In genomic region chr5:50042274-50042943, GRCm38 (mm10) we compare ENCODE assay signal across 16 mouse cellular contexts. TPM values are rescaled to one million over a fixed set of nuclear protein-coding genes. Genes with fewer than 3 reads are reported as not detected.
DNase-seq lines count a peak whose midpoint lies in the region; ATAC-seq lines count a peak whose summit lies in the region.
"Had no signal": no experiment of that assay in that cellular context is flagged by ENCODE, and none has a peak within 500 bp of the region (broad histone marks: within the 10 kb centered on the region; RNA-seq: fewer than 3 reads in every experiment).

No protein-coding gene starts in this region.

- H3K4me2 ChIP-seq in embryonic facial prominence, embryonic 12.5 days (replicated peaks): no peak overlapping the region
- no peak overlapping the region for H3K4me2 ChIP-seq in neural tube, embryonic 12.5 days (replicated peaks)
- no peak overlapping the region for H3K4me2 ChIP-seq in limb, embryonic 15.5 days
- no peak overlapping the region for H3K4me2 ChIP-seq in neural tube, embryonic 15.5 days
- no peak overlapping the region for H3K4me2 ChIP-seq in liver, embryonic 12.5 days
- H3K4me2 ChIP-seq: limb, embryonic 12.5 days had no signal

- 54% methylated on average over 7 of the region's 7 CpGs for WGBS in embryonic facial prominence, embryonic 12.5 days
- WGBS in embryonic facial prominence, embryonic 10.5 days: 69% methylated on average over 7 of the region's 7 CpGs
- WGBS in neural tube, embryonic 12.5 days: 40% methylated on average over 7 of the region's 7 CpGs
- WGBS in limb, embryonic 15.5 days: 17% methylated on average over 7 of the region's 7 CpGs
- WGBS in neural tube, embryonic 15.5 days: 30% methylated on average over 7 of the region's 7 CpGs
- WGBS in liver, embryonic 12.5 days (ENCODE audit: insufficient replicate concordance): 52% methylated on average over 7 of the region's 7 CpGs

- no peaks in the 10 kb centered on the region for H3K27me3 ChIP-seq in embryonic facial prominence, embryonic 12.5 days
- H3K27me3 ChIP-seq in embryonic facial prominence, embryonic 10.5 days (replicated peaks; ENCODE audit: low read depth, poor library complexity, severe bottlenecking): no peaks in the 10 kb centered on the region
- H3K27me3 ChIP-seq in neural tube, embryonic 12.5 days (replicated peaks): no peaks in the 10 kb centered on the region
- H3K27me3 ChIP-seq in limb, embryonic 15.5 days: no peaks in the 10 kb centered on the region
- H3K27me3 ChIP-seq in neural tube, embryonic 15.5 days (replicated peaks): no peaks in the 10 kb centered on the region
- no peaks in the 10 kb centered on the region for H3K27me3 ChIP-seq in liver, embryonic 12.5 days (replicated peaks)
- H3K27me3 ChIP-seq: limb, embryonic 12.5 days had no signal

- DNase-seq in embryonic facial prominence, embryonic 10.5 days (ENCODE audit: low spot score): no peak
- no peak for DNase-seq in neural tube, embryonic 10.5 days (ENCODE audit: extremely low spot score, low spot score)
- DNase-seq in lung, postnatal 25 days (ENCODE audit: low spot score): no peak
- DNase-seq: adrenal gland, postnatal 25 days; cerebellum, adult 9-11 months; gastrocnemius, postnatal 14 days; kidney, adult 9 months; lung, adult 18-20 months; right cerebral cortex, postnatal 25 days; thymus, postnatal 36 days had no signal

- H3K4me3 ChIP-seq in embryonic facial prominence, embryonic 12.5 days: no peak overlapping the region
- H3K4me3 ChIP-seq in embryonic facial prominence, embryonic 10.5 days: no peak overlapping the region
- H3K4me3 ChIP-seq in neural tube, embryonic 12.5 days: no peak overlapping the region
- H3K4me3 ChIP-seq in limb, embryonic 15.5 days: no peak overlapping the region
- H3K4me3 ChIP-seq in neural tube, embryonic 15.5 days (replicated peaks): no peak overlapping the region
- no peak overlapping the region for H3K4me3 ChIP-seq in liver, embryonic 12.5 days
- H3K4me3 ChIP-seq: limb, embryonic 12.5 days had no signal

- H3K27ac ChIP-seq in embryonic facial prominence, embryonic 12.5 days: 0 out of 2 replicates have a peak overlapping the region, but pooled peaks have one; percentile 20
- no peak overlapping the region for H3K27ac ChIP-seq in embryonic facial prominence, embryonic 10.5 days (replicated peaks)
- H3K27ac ChIP-seq in neural tube, embryonic 12.5 days: no peak overlapping the region
- H3K27ac ChIP-seq in limb, embryonic 15.5 days: 0 out of 2 replicates have a peak overlapping the region, but pooled peaks have one; percentile 30
- H3K27ac ChIP-seq in neural tube, embryonic 15.5 days (replicated peaks): peak overlapping the region; percentile 37
- H3K27ac ChIP-seq in liver, embryonic 12.5 days: no peak overlapping the region
- H3K27ac ChIP-seq: limb, embryonic 12.5 days had no signal

- no peaks in the 10 kb centered on the region for H3K36me3 ChIP-seq in embryonic facial prominence, embryonic 12.5 days
- H3K36me3 ChIP-seq in embryonic facial prominence, embryonic 10.5 days (replicated peaks): peaks cover 4% of the 10 kb centered on the region; the same call in 1 of the 2 replicates
- no peaks in the 10 kb centered on the region for H3K36me3 ChIP-seq in neural tube, embryonic 12.5 days
- no peaks in the 10 kb centered on the region for H3K36me3 ChIP-seq in limb, embryonic 15.5 days
- no peaks in the 10 kb centered on the region for H3K36me3 ChIP-seq in neural tube, embryonic 15.5 days
- H3K36me3 ChIP-seq in liver, embryonic 12.5 days: no peaks in the 10 kb centered on the region

- H3K4me1 ChIP-seq in embryonic facial prominence, embryonic 12.5 days: peaks cover 25% of the 10 kb centered on the region
- H3K4me1 ChIP-seq in embryonic facial prominence, embryonic 10.5 days: peaks cover 12% of the 10 kb centered on the region
- peaks cover 9% of the 10 kb centered on the region; the same call in 1 of the 2 replicates for H3K4me1 ChIP-seq in neural tube, embryonic 12.5 days
- peaks cover 35% of the 10 kb centered on the region for H3K4me1 ChIP-seq in limb, embryonic 15.5 days
- H3K4me1 ChIP-seq in neural tube, embryonic 15.5 days: peaks cover 22% of the 10 kb centered on the region
- H3K4me1 ChIP-seq in liver, embryonic 12.5 days: peaks cover 13% of the 10 kb centered on the region; the same call in 1 of the 2 replicates

- H3K9ac ChIP-seq in embryonic facial prominence, embryonic 12.5 days: no peak overlapping the region
- no peak overlapping the region for H3K9ac ChIP-seq in neural tube, embryonic 12.5 days
- H3K9ac ChIP-seq in limb, embryonic 15.5 days: no peak overlapping the region
- no peak overlapping the region for H3K9ac ChIP-seq in neural tube, embryonic 15.5 days (replicated peaks)
- H3K9ac ChIP-seq in liver, embryonic 12.5 days: no peak overlapping the region
- H3K9ac ChIP-seq: limb, embryonic 12.5 days had no signal

- 0 out of 2 replicates have a peak, but pooled peaks have one; percentile 64 for ATAC-seq in embryonic facial prominence, embryonic 12.5 days (ENCODE audit: insufficient number of reproducible peaks, insufficient read depth, low FRiP score, low TSS enrichment)
- 0 out of 2 replicates have a peak, but pooled peaks have one; percentile 43 for ATAC-seq in neural tube, embryonic 12.5 days (ENCODE audit: low FRiP score, low read depth)
- no peak for ATAC-seq in limb, embryonic 15.5 days (ENCODE audit: insufficient number of reproducible peaks, low FRiP score, low TSS enrichment, low read depth)
- no peak; the same call in 1 of the 2 replicates for ATAC-seq in neural tube, embryonic 15.5 days (ENCODE audit: low FRiP score)
- no peak for ATAC-seq in liver, embryonic 12.5 days

- H3K9me3 ChIP-seq in embryonic facial prominence, embryonic 12.5 days: no peaks in the 10 kb centered on the region
- H3K9me3 ChIP-seq in embryonic facial prominence, embryonic 10.5 days: no peaks in the 10 kb centered on the region
- H3K9me3 ChIP-seq in neural tube, embryonic 12.5 days: no peaks in the 10 kb centered on the region
- H3K9me3 ChIP-seq in limb, embryonic 15.5 days: no peaks in the 10 kb centered on the region
- H3K9me3 ChIP-seq in neural tube, embryonic 15.5 days (replicated peaks): no peaks in the 10 kb centered on the region
- H3K9me3 ChIP-seq in liver, embryonic 12.5 days (replicated peaks): no peaks in the 10 kb centered on the region
- H3K9me3 ChIP-seq: limb, embryonic 12.5 days had no signal

RNA-seq across cellular contexts. Expression of gene Adgra3, which starts 16.4 kb away (rescaled TPM):
- 59.4 and 59.6 TPM in 2 replicates for polyA plus RNA-seq in embryonic facial prominence, embryonic 12.5 days (2016; fragmentation: Nextera tagmentation; extraction: Ambion mirVana)
- polyA plus RNA-seq in embryonic facial prominence, embryonic 10.5 days (2016; fragmentation: Nextera tagmentation; extraction: Ambion mirVana): 42.8 and 45.7 TPM in 2 replicates
- polyA plus RNA-seq in neural tube, embryonic 12.5 days (2016; fragmentation: Nextera tagmentation; extraction: Ambion mirVana): 38.3 and 45.4 TPM in 2 replicates
- 21.5 and 34.5 TPM in 2 replicates for polyA plus RNA-seq in limb, embryonic 15.5 days (2015; fragmentation: Nextera tagmentation; extraction: Ambion mirVana)
- 12.1 and 13.8 TPM in 2 replicates for polyA plus RNA-seq in neural tube, embryonic 15.5 days (2015; fragmentation: Nextera tagmentation; extraction: Ambion mirVana)
- polyA plus RNA-seq in liver, embryonic 12.5 days (2016; fragmentation: Nextera tagmentation; extraction: Ambion mirVana): 13.4 and 15.0 TPM in 2 replicates

Comparison
In these comparisons a context has a peak if more than half of its experiments do, and no peak if none do; other contexts are left out.
1. ATAC-seq: peak in embryonic facial prominence, embryonic 12.5 days (single experiment) and neural tube, embryonic 12.5 days (single experiment); none in limb, embryonic 15.5 days (single experiment), neural tube, embryonic 15.5 days (single experiment) and liver, embryonic 12.5 days (single experiment).
2. H3K27ac ChIP-seq: peak in embryonic facial prominence, embryonic 12.5 days (single experiment), limb, embryonic 15.5 days (single experiment) and neural tube, embryonic 15.5 days (single experiment); none in embryonic facial prominence, embryonic 10.5 days (single experiment), neural tube, embryonic 12.5 days (single experiment) and liver, embryonic 12.5 days (single experiment).